Mouse (Mus musculus) testis, adult 2 months (tissue): ENCODE measurements around the gene Kcne2. TPM values are rescaled to one million over a fixed set of nuclear protein-coding genes. Genes with fewer than 3 reads are reported as not detected.

Source experiments
- H3K27ac ChIP-seq: fragments of 200-500 bp; 2 replicates; pipeline ENCODE4 v1.5.1; 2012; ENCODE audit warnings: low read depth, low read length; ENCODE audit not compliant: control insufficient read depth, insufficient read depth
- H3K27me3 ChIP-seq: fragments of 200-500 bp; 2 replicates; pipeline ENCODE4 v1.6.1; 2012; ENCODE audit warnings: mild to moderate bottlenecking, low read length, moderate library complexity; ENCODE audit not compliant: control insufficient read depth, insufficient read depth
- H3K36me3 ChIP-seq: fragments of 200-500 bp; 2 replicates; pipeline ENCODE4 v1.6.1; 2012; ENCODE audit warnings: mild to moderate bottlenecking, low read length; ENCODE audit not compliant: control insufficient read depth, insufficient read depth
- H3K4me1 ChIP-seq: fragments of 200-500 bp; 2 replicates; pipeline ENCODE4 v1.6.1; 2012; ENCODE audit warnings: low read length; ENCODE audit not compliant: control insufficient read depth, insufficient read depth
- H3K4me3 ChIP-seq: fragments of 200-500 bp; 2 replicates; pipeline ENCODE4 v1.5.1; 2012; ENCODE audit warnings: low read depth, mild to moderate bottlenecking, low read length, moderate library complexity, mixed read lengths; ENCODE audit not compliant: control insufficient read depth
- CTCF ChIP-seq: fragments of 200-500 bp; IDR thresholded peaks from 2 replicates; pipeline ENCODE4 v1.5.1; 2012; ENCODE audit warnings: low read depth, mild to moderate bottlenecking, inconsistent platforms, low read length, moderate library complexity; ENCODE audit not compliant: control insufficient read depth, insufficient read depth, insufficient replicate concordance
- POLR2A ChIP-seq: fragments of 200-500 bp; IDR thresholded peaks from 2 replicates; pipeline ENCODE4 v1.6.1; 2012; ENCODE audit warnings: low read depth, mild to moderate bottlenecking, inconsistent platforms, low read length, moderate library complexity; ENCODE audit not compliant: control insufficient read depth
- polyA plus RNA-seq: library from polyadenylated mRNA; depleted of rRNA; stranded (reverse); fragments of >200 nt; gene quantifications from 2 replicates; pipeline ENCODE4 v1.2.3, GENCODE M21; 2012; rRNA removed

Gene Kcne2
- 0.11 and 0.16 TPM in 2 replicates for polyA plus RNA-seq

GRCm38 (mm10) chr16:92292101-92292500, at the start of gene Kcne2:
Gene Kcne2, plus strand, starts transcription at chr16:92292389.
- no peaks in the 10 kb centered on the region for H3K4me1 ChIP-seq
- H3K27me3 ChIP-seq = no peaks in the 10 kb centered on the region
- no peaks in the 10 kb centered on the region for H3K36me3 ChIP-seq
- H3K27ac ChIP-seq = no peak within 1 kb of the TSS
- H3K4me3 ChIP-seq = no peak within 1 kb of the TSS
- TF ChIP-seq POLR2A (no peak), CTCF (no peak)

- Histone ChIP-seq H3K36me3 (no peaks in the 10 kb centered on the region), H3K27ac (no peak overlapping the region), H3K4me1 (no peaks in the 10 kb centered on the region), H3K27me3 (no peaks in the 10 kb centered on the region), H3K4me3 (no peak overlapping the region)
- TF ChIP-seq CTCF (no peak), POLR2A (no peak)
These were observed 46.3 kb upstream of the Kcne2 start for GRCm38 (mm10) chr16:92245909-92246308.

DNA sequence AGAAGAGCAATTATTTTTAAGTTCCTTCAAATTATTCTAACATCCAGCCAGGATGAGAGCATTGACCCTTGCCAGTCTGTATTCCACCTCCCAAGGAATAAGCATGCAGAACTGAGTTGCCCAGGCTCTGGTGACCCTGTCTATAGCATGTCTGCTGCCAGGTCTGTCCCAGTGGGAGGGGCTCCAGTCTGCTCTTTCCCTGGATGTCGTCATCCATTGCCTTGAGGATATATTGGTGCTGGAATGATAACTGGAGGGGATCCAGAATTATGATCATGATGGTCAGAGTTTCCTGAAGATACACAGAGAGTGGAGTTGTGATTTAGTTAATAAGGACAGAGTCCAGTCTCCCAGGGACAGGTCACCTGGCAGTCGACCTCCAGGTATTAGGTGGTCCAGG, 45.2 kb upstream of the Kcne2 start:
- Histone ChIP-seq H3K27me3 (no peaks in the 10 kb centered on the region), H3K36me3 (no peaks in the 10 kb centered on the region), H3K4me1 (no peaks in the 10 kb centered on the region), H3K27ac (no peak overlapping the region), H3K4me3 (no peak overlapping the region)
- TF ChIP-seq CTCF (no peak), POLR2A (no peak)

DNA sequence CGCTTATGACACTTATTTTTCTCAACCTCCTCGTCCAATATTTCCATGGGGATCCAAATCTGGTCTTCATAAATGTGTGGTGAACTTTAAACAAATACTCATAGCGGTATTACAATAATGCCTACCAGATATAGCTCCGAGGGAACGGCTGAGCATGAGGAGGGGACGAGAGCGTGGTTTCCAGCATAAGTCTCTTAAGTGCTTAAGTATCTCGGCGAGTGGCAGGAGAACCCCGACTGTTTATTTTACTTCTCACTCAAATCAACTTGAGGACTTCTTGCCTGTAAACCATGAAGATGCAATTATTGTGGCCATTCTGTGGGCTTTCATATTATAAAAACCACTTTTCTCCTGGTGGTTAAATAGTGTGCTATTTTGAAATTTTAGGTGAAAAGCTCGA, 44.5 kb upstream of the Kcne2 start:
- H3K27me3 ChIP-seq = no peaks in the 10 kb centered on the region
- no peak overlapping the region for H3K4me3 ChIP-seq
- TF ChIP-seq CTCF (no peak), POLR2A (no peak)
- H3K36me3 ChIP-seq = no peaks in the 10 kb centered on the region
- H3K27ac ChIP-seq = no peak overlapping the region
- H3K4me1 ChIP-seq = no peaks in the 10 kb centered on the region

DNA sequence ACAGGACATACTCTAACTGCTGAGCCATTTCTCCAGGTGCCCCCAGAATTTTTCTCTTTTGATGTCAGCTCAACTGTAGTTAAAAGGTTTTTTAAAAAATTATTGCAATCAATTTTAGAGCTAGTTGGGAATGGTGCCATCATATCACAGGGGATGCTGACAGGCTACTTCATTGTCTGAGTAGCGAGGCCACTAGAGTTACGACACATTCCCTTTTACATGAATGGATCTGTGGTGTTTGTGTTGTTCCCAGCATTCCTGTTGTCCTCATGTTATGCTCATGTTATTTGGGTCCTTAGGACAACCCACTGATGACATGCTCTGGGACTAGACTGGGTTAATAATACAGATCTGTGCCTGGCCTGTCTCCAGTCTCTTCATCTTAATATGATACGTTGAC, 42.5 kb upstream of the Kcne2 start:
- no peaks in the 10 kb centered on the region for H3K27me3 ChIP-seq
- TF ChIP-seq CTCF (no peak), POLR2A (no peak)
- no peaks in the 10 kb centered on the region for H3K36me3 ChIP-seq
- no peak overlapping the region for H3K4me3 ChIP-seq
- H3K4me1 ChIP-seq = no peaks in the 10 kb centered on the region
- H3K27ac ChIP-seq = no peak overlapping the region

DNA sequence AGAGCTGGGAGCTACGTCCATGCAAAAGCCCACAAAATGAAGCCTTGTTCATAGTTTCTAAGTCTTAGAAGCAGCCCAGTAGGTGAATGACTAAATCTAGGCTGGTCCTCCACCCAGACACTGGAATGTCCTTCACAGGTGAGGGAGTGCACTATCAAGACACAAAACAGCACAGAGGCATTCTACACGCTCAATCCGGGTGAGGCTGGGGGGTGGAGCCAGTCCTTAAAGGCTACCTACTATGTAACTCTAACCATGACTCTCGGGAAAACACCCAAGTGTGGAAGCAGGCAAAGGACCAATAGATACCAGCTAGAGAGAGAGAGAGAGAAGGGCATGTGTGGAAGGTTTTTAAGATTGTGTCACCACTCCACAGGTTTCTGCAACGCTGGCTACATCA, 41.7 kb upstream of the Kcne2 start:
- Histone ChIP-seq H3K4me3 (no peak overlapping the region), H3K36me3 (no peaks in the 10 kb centered on the region), H3K4me1 (no peaks in the 10 kb centered on the region), H3K27me3 (no peaks in the 10 kb centered on the region), H3K27ac (no peak overlapping the region)
- TF ChIP-seq POLR2A = no peak
- no peak for TF ChIP-seq CTCF

GRCm38 (mm10) chr16:92254316-92254715, 37.9 kb upstream of the Kcne2 start:
- H3K4me3 ChIP-seq = no peak overlapping the region
- no peaks in the 10 kb centered on the region for H3K27me3 ChIP-seq
- no peaks in the 10 kb centered on the region for H3K4me1 ChIP-seq
- H3K27ac ChIP-seq = no peak overlapping the region
- TF ChIP-seq POLR2A = no peak
- TF ChIP-seq CTCF = no peak
- H3K36me3 ChIP-seq = no peaks in the 10 kb centered on the region

DNA sequence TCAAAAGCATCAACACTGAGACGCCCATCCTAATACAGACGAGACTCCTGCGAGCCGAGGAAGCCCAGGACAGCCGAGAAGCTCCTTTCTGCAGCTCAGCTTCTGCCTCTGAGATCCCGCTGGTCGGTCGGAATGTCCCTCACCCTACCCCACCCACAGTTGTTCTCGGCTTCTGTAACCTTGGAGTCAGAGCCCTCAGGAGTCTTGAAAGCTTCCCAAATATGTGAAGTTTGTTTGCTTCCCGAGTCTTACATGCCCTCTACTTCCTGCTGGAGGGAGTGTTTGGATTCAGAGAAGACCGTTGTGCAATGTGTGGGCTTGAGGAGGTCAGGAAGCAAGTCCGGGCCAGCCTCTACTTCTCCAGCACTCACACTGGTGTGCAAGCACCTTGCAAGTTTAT, 24.3 kb upstream of the Kcne2 start:
- Histone ChIP-seq H3K27me3 (no peaks in the 10 kb centered on the region), H3K4me3 (no peak overlapping the region), H3K36me3 (no peaks in the 10 kb centered on the region), H3K4me1 (no peaks in the 10 kb centered on the region), H3K27ac (no peak overlapping the region)
- no peak for TF ChIP-seq CTCF

DNA sequence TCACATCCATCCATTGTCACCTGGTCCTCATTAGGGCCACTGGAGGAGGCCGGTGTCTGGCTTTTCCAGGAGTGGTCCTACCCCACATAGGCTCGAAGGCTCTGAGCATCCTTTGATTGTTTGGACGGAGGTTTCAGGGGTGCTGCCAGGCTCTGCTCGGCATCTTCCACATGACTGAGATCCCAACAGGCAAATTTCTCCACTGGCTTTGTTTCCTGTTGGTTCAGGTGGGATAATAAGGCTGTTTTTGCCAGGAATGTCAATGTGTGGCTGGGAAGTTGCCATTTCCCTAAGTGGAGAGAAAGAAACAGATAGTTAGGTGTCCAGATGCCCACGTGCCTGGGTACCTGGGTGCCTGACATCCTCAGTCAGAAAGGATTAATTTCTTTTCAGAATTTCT, 17.7 kb upstream of the Kcne2 start:
- TF ChIP-seq POLR2A = no peak
- no peak for TF ChIP-seq CTCF
- H3K36me3 ChIP-seq = no peaks in the 10 kb centered on the region
- H3K27me3 ChIP-seq = no peaks in the 10 kb centered on the region
- no peak overlapping the region for H3K4me3 ChIP-seq
- no peaks in the 10 kb centered on the region for H3K4me1 ChIP-seq
- H3K27ac ChIP-seq = no peak overlapping the region
